Mouse (Mus musculus) lung, adult 2 months (tissue): Measurements from ENCODE around the gene Zglp1.

ENCODE experiments used
- CTCF ChIP-seq: fragments of 200-500 bp; IDR thresholded peaks from 2 replicates; pipeline ENCODE4 v1.5.1; 2011; ENCODE audit warnings: mild to moderate bottlenecking, low read length, control low read depth; ENCODE audit not compliant: insufficient read depth
- POLR2A ChIP-seq: fragments of 200-500 bp; IDR thresholded peaks from 2 replicates; pipeline ENCODE4 v1.6.1; 2011; ENCODE audit warnings: low read depth, mild to moderate bottlenecking, control low read depth, low read length, borderline replicate concordance; ENCODE audit errors: extremely low read depth

GRCm38 (mm10) chr9:21031896-21032351 lies 35.0 kb downstream of the Zglp1 start, which contains the start of gene Icam5:
- no peak for TF ChIP-seq POLR2A
- no peak for TF ChIP-seq CTCF
